Mouse (Mus musculus) left cerebral cortex, postnatal 25 days (tissue): ENCODE data around the gene Ntn1. TPM values are rescaled to one million over a fixed set of nuclear protein-coding genes. Genes with fewer than 3 reads are reported as not detected.

ENCODE experiments used
- DNase-seq, 2 experiments: peaks; one replicate each; pipeline ENCODE4 v3.0.0; 2022; ENCODE audit warnings: low spot score in 2 of 2, mixed read lengths in 1 of 2
- intact Hi-C: fragments of 180-260 bp; cut with DNase I; formaldehyde crosslinking; loops from one replicate; pipeline ENCODE4 v1.15.1; 2025
- total RNA-seq, 2 experiments: library from RNA; stranded (reverse); gene quantifications; 2 replicates each; pipeline ENCODE4 v1.2.3; 2021

Gene Ntn1
- total RNA-seq, result 1 to 10 TPM; 6.0 to 7.9 TPM

DNA sequence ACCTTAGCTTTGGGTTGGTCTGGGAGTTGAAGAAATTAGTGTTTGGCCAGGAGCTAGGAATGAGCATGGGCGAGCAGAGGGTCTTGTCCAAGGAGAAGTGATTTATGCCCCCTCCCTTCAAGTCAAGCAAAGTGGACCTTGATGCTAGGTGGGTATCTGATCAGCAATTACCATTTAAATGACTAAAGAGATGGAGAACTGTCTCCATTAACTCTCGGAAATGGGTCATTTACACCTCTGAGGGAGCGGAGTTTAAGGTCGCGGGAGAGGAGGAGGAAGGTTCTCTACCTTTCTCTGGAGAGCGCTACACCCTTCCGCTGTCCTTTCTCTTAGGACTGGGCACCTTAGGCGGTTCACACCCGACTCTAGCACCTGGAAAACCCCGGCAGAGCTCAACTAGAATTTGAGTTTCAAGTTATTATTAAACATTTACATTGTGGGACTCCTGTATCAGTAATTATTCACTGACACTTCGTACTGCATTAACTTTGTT, at the start of gene Ntn1:
Ntn1 (minus strand) TSS at position 97 of the 493 bp plus-strand sequence.
- DNase-seq, result no peak
- intact Hi-C loops, result loop anchor here (2.0 to 10.0 kb wide), 2 partner anchors 396 to 576 kb away; no protein-coding TSS in a partner anchor

DNA sequence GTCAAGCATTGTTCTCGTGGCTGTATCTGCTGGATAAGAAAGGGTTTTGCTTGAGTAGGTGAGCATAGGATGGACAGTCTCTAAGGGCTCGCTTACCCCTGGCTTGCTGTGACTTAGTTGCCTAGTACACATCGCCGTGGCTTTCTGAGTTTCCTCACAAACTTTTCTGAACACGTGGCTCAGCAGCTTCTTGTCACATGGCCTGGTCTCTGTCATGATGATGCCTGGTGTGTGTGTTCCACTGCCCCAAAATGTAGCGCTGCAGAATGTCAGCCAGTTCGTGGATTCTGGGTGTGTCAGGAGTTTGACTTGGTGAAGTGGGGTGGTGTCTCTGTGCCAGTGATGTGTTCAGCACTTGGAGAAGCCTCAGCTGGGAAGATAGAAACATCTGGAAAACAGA, 47.7 kb upstream of the Ntn1 start:
- intact Hi-C loops, result no loop called here

DNA sequence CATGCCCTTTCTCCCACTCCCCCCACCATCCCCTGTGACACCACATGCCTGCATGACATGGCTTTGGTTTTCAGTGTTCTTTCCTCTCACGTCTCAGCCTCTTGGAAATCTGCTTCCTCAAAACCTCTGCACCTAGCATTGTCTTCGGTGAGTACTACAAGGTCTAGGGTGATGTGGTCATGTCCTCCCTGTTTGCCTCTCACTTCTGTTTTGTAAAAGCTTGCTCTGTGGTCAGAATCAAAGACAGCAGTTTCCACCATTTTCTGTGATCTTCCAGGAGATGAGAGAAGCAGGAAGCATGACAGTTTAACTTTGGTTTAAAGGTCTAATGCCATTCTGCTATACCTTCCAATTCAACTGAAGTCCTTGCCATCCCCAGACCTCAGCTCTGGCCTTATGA, 46.6 kb upstream of the Ntn1 start:
- no peak for DNase-seq
- intact Hi-C loops, result no loop called here

More for the DNA sequence above, 47.7 kb upstream of the Ntn1 start:
- DNase-seq, result no peak

DNA sequence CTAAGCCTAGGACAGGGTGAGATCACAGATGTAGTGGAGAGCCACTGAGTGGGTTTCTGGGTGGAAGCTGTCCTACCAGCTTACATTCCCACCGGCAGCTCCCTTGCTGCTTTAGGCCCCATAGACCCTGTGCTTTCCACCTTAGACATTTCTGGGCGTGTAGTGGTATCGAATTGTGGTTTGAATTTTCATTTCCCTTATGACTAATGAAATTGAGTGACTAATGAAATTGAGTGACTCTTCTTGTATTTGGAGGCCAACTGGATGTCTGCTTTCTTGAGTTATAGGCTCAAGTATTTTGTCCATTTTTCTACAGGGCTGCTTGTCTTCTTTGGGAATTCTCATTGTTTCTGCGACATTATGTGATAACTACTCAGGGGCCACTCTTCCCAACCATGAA, 45.9 kb upstream of the Ntn1 start:
- intact Hi-C loops, result no loop called here
- DNase-seq, result no peak

DNA sequence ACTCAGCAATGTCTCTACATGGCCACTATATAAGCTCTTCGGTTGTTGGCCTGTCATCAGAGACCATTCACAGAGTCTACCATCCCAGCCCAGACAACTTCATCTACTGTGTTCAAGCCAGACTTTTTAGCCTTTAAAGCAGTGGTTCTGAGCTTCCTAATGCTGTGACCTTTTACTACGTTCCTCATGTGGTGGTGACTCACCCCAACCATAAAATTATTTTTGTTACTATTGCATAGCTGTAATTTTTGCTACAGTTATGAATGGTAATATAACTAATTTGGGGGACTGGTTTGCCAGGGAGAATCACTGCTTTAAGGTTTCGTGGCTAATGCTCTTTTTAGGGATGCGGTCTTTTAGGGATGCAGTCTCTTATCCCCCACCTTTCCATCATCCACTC, 45.3 kb upstream of the Ntn1 start:
- intact Hi-C loops, result no loop called here
- no peak for DNase-seq

DNA sequence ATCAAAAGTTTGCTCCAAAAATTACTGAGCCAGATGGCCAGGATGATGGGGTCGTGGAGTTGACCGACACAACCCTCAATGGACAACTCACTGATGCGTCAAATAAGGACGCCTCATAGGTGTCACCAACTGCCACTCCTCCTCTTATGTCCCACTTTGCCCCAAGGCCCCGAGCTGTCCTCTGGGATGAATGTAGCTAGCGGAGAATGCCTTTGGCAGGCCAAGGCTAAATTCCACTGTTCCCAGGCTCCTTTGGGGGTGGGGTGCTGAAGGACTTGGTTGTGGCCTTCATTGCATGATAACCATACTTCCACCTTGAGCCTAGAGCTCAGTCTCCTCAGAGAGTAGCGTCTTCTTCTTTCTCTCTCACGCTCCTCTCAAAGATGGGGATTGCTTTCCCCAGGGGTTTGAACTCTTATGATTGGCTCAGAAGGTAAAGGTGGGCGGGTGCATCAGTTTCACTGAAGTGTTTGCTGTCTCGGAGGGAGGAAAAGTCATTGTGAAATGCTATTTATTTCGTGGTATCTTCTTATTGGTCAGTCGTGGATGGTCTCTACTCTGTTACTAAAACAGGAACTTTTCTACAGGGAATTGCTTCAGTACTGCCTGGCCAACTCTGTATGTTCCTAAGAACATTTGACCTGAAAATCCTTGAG, 42.5 kb upstream of the Ntn1 start:
- DNase-seq, result no peak
- intact Hi-C loops, result no loop called here

DNA sequence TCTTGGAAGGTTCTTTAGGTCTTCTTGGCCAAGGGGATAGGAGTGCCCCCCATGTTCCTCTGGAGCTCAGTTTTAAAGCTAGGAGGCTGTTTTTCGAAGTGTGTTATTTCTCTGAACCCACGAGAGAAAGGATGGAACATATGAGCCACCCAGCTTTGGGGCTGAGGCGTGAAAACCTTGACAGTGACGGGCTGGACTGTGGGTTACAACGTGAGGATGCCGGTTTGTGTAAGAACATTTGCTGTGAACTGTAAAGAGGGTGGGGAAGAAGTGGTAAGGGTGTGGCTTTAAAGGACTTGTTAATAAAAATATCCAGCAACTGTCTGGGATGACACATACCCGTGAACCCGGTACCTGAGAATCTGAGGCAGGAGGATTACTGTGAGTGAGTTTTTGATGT, 41.7 kb upstream of the Ntn1 start:
- intact Hi-C loops, result no loop called here
- DNase-seq, result no peak

DNA sequence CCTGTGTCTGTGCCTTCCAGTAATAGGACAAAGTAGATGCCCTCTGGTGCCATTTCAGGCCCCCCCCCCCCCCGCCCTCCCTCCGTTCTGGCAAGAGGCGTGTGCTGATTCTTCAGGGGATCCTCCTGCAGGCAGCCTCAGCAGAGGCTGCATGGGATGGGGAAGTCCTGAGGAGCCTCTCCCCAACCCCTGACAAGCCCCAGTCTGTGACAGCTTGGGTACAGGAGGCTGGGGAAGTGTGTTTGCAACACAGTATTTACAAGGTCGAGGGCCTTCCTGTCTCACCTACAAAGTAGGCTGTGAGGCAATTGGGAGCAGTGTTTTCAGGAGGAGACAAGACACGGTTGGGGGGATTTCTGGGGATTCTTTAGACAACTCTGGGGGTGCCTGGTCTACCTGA, 40.3 kb upstream of the Ntn1 start:
- intact Hi-C loops, result no loop called here
- DNase-seq, result no peak

DNA sequence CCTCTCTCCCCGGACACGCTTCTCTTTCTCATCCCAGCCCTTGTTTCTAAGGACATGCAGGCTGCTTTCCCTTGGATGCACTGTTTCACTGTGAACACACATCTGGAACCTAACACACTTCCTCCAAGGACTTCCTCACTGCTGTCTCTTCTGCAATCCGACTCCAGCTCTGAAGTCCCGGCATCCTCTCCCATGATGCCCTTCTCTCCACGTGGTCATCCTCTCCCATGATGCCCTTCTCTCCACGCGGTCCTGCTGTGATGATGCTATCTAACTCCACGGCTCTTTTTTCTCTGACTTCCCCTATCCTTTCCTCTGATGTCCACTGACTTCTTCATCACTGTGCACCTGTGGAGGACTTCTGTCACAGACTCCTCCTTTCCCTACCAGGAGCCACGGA, 39.5 kb upstream of the Ntn1 start:
- DNase-seq, result no peak
- intact Hi-C loops, result no loop called here

DNA sequence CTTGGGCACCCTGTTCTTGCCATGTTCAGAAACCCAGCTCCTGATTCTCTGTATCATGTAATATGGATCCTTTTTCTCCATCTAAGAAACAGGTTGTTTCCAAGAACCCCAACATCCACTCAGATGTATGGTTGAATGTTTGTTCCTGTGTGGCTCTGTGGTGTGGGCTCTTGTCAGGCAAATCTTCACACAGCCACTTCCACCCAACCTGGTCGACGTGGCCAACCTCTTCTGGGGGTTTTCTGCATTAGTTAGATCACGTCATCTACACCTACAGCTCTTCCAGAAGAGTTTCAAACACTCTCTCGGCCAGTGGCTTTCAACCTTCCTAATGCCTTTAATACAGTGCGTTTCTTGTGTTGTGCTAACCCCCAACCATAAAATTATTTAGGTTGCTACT, 35.8 kb upstream of the Ntn1 start:
- DNase-seq, result no peak
- intact Hi-C loops, result no loop called here

DNA sequence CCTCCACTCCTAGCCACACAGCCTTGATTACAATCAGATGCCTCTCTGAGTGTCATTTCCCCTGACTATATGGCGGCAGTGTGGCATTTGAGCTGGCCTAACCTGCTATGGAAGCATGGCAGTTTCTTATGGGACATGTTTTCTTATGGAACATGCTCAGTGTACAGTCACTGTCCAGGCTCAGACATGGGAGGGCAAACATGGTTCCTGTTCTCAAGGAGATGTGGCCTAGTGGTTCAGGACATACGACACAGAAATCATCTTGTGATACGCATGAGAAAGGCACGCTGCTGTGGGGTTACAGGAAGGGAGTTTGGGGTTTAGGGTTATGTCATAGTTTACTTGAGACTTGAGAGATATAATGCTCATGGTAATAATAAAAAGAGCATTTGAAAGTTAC, 35.0 kb upstream of the Ntn1 start:
- intact Hi-C loops, result no loop called here
- DNase-seq, result no peak

DNA sequence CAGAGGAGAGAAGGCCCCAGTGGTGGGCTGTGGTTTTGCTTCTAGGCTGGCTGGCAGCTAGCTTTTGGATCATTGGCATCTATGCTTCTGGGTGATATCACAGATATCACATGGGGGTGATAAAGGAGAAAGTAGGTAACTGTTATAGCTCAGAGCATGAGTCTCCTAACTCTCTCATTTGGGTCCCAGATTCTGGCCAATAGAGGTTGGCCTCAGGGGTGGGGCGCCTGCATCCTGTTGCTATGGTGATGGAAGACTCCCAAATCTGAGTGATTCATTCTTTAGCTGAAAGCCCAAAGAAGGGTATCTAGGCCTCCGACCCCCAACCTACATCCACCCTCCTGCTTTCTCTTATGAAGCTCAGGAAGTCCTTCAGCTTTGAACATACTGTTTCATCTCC, 34.1 kb upstream of the Ntn1 start:
- intact Hi-C loops, result loop anchor here (5.0 kb wide), 2 partner anchors 38 to 118 kb away; no protein-coding TSS in a partner anchor
- no peak for DNase-seq

DNA sequence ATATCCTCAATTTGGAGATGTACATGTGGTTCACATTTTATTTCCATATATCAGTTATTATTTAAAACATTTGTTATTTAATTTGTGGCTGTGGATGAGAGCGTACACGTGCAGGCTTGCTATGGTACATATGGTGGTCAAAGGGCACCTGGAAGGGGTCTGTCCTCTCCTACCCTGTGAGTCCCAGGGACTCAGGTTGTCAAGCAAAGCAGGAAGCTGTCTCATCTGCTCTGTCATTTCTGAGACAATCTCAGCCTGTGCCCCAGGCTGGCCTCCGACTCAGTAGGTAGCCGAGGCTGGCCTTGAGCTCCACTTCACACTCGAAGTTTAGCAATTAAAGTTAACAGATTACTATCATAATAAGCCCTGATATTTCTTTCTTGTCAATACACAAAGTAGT, 32.9 kb upstream of the Ntn1 start:
- DNase-seq, result no peak
- intact Hi-C loops, result loop anchor here (5.0 kb wide), 2 partner anchors 39 to 119 kb away; no protein-coding TSS in a partner anchor

DNA sequence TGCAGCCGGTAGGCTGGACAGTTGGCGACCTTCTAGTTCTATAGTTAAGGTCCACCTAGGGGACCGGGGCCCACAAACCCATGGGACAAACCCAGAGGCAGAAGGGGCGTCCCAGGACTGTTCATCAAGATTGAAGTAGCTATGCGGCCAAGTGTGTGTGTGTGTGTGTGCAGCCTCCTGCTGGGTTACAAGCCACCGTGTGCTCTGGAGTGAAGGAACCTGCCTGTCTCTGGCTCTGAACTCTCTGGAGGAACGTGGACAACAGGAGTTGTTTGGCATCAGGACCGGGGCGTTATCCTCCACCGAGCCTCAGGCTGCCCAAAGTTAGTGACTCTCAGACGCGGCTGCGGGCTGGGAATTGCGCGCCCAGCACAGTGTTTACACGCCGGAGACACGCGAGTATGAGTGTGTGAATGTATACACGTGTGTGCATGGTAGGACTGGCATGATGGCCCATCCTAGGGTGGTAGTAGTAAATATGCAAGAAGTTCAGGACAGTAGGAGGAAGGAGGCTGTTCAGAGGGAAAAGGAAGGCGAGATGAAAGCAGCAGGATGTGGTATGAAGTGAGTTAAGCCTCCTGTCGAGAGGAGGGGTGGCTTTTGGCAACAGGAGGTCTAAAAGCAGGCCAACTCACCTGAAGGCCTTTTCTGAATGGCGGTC, 31.9 kb upstream of the Ntn1 start:
- intact Hi-C loops, result loop anchor here (5.0 kb wide), 2 partner anchors 40 to 120 kb away; no protein-coding TSS in a partner anchor

DNA sequence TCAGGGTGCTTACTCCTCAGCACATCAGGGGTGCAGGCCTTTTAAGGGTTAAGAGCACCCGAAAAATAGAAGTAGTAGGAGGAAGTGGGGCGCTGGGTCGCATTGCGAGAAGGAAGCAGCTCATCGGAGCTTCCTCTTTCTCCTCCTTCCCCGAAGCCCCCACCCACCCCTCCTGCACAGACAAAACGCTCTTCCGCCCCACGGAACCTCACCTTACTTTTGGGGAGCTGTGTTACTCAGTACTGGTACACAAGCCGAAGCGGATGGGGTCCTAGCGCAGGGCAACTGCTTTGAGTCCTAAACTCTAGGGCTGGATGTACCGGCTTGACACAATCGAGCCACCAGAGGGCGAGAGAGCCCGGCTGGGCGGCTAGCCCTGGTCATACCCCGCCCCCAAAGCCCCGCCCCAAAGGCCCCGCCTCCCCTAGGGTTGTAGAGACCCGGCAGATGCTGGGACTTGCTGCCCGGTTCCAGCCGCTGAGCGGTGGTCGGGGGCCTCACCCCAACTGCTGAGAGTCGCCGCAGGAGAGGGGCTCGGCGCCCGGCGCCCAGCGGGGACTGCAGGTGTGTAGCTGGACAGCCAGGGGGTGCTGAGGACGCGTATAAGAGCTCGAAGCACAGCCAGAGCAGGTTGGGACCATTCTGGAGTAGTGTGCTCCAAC, 31.2 kb upstream of the Ntn1 start, which contains the start of gene Pik3r5:
Pik3r5 (plus strand) TSS at position 423 of the 662 bp plus-strand sequence.
- peak; percentile 61 to 62 for DNase-seq
- intact Hi-C loops, result loop anchor here (5.0 kb wide), 2 partner anchors 40 to 120 kb away; no protein-coding TSS in a partner anchor

More for the DNA sequence above, 31.9 kb upstream of the Ntn1 start:
- no peak for DNase-seq

DNA sequence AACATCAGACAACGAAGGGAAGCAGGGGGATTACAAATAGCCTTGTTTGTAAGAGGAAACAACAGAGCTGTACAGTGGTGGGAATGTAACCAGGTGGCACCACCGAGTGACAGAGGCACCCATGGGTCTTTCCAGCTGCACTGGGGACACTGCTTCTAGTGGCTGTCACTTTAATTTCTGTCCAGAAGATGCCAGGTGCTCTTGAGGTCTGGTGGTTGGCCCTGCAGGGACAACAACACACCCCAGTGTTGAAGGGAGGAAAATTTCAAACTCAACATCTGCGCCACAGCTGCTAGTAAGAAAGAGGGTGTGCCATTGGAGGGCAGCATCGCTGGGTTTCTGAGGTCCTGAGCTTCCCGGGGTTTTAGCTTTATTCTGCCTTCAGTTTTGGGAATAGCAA, 30.0 kb upstream of the Ntn1 start:
- DNase-seq, result no peak
- intact Hi-C loops, result loop anchor here (5.0 kb wide), 2 partner anchors 42 to 122 kb away; no protein-coding TSS in a partner anchor

DNA sequence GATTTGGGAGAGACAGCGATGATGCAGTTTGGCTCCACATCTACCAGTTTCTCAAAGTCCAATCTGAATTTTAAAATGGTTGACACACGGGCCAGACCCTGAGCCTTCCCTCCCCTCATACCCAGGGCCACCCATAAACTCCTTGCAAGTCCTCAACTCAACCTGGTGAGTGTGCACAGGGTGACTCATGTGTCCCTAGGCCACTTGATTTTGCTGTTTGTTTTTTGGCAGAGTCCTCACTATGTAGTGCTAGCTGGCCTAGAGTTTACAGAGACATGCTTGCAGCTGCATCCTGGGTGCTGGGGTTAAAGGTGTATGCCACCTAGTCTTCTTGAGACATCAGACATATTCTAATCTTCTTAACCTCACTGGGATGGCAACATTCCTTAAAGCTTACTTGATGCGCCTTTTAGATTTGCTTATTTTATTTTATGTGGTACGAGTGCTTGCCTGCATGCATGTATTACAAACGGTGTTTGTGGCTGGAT, 26.5 kb upstream of the Ntn1 start:
- intact Hi-C loops, result no loop called here
- no peak for DNase-seq

DNA sequence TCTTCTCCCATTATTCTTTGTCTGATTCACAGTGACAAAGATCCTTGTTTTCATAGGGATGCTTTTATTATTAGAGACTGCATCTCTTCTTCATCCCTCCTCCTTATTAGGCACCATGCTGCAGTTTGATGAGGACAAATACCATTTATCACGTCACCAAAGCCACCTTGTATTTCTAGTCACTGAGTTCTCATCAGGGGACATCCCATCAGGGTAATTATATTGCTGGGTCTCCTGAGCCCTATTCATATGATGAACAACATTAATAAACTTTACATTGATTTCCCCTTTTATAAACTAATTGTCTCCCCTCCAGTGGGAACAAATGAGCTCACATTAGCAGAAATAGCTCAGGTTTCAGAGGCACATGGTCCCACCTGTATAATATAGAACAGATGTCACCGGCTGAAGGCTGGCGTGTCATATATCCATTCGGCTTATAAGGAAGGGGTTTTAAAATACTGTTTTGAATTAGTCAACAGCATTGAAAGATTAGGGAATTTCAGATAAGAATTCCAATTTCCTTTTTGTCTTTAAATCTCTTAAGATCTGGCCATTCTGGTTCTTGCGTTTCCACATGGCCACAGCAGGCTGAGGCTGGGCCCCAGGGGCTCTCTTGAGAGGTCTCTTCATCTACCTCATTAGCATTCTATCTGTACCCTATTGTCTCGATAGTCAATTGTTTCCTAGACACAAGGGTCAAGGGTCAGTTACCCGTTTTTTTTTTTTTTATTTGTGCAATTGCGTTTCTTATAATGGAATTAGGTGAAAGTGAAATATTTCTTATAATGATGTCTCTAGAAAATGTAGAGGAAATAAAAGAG, 25.1 kb upstream of the Ntn1 start:
- intact Hi-C loops, result no loop called here
- DNase-seq, result no peak

DNA sequence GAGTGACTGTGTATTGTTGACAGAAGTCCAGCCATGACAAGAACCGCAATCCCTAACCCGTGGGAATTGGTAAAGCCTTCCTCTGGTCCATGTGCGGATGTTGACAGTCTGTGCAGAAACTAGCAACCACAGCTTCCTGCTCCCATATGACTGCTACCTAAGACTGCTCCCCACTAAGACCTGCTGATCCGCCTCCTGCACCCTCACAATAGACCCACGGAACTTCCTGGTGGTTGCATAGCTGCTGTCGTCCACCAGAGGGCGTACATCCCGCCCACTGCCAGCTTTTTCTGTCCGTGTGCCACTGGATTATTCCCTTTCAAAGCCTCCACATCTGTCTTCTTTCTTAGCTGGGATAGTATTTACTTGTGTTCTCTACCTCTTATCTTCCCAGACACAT, 17.2 kb upstream of the Ntn1 start:
- DNase-seq, result peak; percentile 4 to 35
- intact Hi-C loops, result no loop called here
